Comparison of ENCODE assay signal across 8 mouse cellular contexts in the genomic region with DNA sequence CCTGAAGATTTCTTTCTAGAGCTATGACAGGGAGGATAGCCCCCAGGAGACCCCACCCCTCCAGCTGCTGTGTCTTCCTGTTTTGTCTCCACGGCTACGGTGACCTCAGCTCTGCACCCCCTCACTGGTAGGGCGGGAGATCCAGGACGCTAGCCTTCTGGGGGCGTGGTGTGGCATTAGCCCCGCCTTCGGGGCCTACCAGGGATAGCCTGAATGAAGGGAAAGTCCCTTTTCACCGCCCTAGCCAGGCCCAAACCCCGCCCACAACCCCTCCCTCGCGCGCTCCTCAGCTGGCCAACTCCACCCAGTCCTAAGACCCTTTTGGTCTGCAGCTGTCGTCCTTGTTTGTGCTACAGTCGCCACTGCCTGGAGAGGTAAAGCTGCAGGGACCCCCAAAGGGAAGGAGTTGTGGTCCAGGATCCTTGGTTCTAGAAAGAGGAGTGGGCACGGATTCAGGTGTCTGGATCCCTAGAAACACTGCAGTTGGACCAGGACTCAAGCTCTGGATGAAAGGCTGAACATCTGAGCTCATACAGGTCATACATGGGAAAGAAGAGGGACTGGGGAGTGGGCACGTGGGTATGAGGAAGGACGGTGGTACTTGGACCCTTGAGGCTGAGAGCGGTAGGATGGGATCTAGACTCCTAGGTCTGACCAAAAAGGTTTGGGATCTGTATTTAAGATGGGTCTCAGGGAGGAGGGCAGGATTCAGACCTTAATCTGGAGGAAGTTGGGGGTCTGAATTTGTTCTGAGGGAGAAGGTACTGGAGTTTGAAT. TPM values are rescaled to one million over a fixed set of nuclear protein-coding genes. Genes with fewer than 3 reads are reported as not detected.
DNase-seq lines count a peak whose midpoint lies in the region; ATAC-seq and TF ChIP-seq lines count a peak whose summit lies in the region.

No protein-coding gene starts in this region.

- H3K4me1 ChIP-seq in cortical plate, adult 2 months (ENCODE audit: control insufficient read depth, insufficient read depth, low read length), result peaks cover 3% of the 10 kb centered on the region; the same call in 1 of the 2 replicates
- H3K4me1 ChIP-seq in intestine, embryonic 14.5 days (replicated peaks; ENCODE audit: control insufficient read depth, insufficient read depth, low read length), result peaks cover 23% of the 10 kb centered on the region

- DNase-seq in adrenal gland, adult (ENCODE audit: inconsistent age in 2 of 2, low spot score in 1 of 2), result peak; percentile 98 to 99
- peak; percentile 97 for DNase-seq in gastrocnemius, postnatal 25 days
- DNase-seq in intestine, embryonic 14.5 days (ENCODE audit: low spot score), result peak; percentile 98
- DNase-seq in left cerebral cortex, postnatal 14 days (ENCODE audit: low spot score in 2 of 2), result peak; percentile 87 to 92
- peak; percentile 85 for DNase-seq in right cerebral cortex, postnatal 14 days
- DNase-seq in urinary bladder, postnatal 36 days (ENCODE audit: low spot score in 2 of 2), result peak; percentile 91 to 96

- peak overlapping the region; percentile 72 for H3K9ac ChIP-seq in intestine, embryonic 14.5 days (ENCODE audit: low read length)

- peaks cover 13% of the 10 kb centered on the region; the same call in 1 of the 2 replicates for H3K36me3 ChIP-seq in intestine, embryonic 14.5 days (ENCODE audit: control insufficient read depth, insufficient read depth, low read length)

- intact Hi-C loops in left cerebral cortex, postnatal 14 days (cut with DNase I), result no loop called here

- TF ChIP-seq CTCF in cortical plate, adult 2 months (IDR thresholded peaks at IDR 0.05; ENCODE audit: extremely low read depth, insufficient read depth, low read length), result no peak

- H3K9me3 ChIP-seq in intestine, embryonic 14.5 days (ENCODE audit: control insufficient read depth, low read length), result no peaks in the 10 kb centered on the region

- H3K4me2 ChIP-seq in intestine, embryonic 14.5 days (ENCODE audit: low read length), result peak overlapping the region; percentile 75

- H3K27ac ChIP-seq in cortical plate, adult 2 months (ENCODE audit: insufficient read depth, low read length), result peak overlapping the region; percentile 86
- peak overlapping the region; percentile 98 for H3K27ac ChIP-seq in intestine, embryonic 14.5 days (ENCODE audit: low read depth)

- TF ChIP-seq POLR2A in cortical plate, adult 2 months (IDR thresholded peaks at IDR 0.05; ENCODE audit: extremely low read depth, insufficient read depth, low read length), result peak; percentile 33; the same call in 1 of the 2 replicates

- peak overlapping the region; percentile 74 for H3K4me3 ChIP-seq in cortical plate, adult 2 months (ENCODE audit: insufficient read depth, low read length)
- peak overlapping the region; percentile 57 for H3K4me3 ChIP-seq in intestine, embryonic 14.5 days (ENCODE audit: low read depth, low read length)

- 2% methylated on average over 18 of the region's 18 CpGs for WGBS in intestine, embryonic 14.5 days

- H3K27me3 ChIP-seq in intestine, embryonic 14.5 days (replicated peaks; ENCODE audit: control insufficient read depth, insufficient read depth, low read length), result no peaks in the 10 kb centered on the region

- ATAC-seq in intestine, embryonic 14.5 days (replicated peaks; ENCODE audit: low FRiP score, low TSS enrichment, low read depth), result peak; percentile 79
- peak; percentile 88 for ATAC-seq in megakaryocyte-erythroid progenitor cell, adult 5-6 weeks (replicated peaks; ENCODE audit: low FRiP score, low TSS enrichment, poor library complexity, severe bottlenecking)

RNA-seq across cellular contexts. Expression of a gene that starts 1.5 kb away (rescaled TPM):
- 148 and 167 TPM in 2 replicates for polyA plus RNA-seq in cortical plate, adult 2 months (2012; rRNA removed)
- 1 to 10 TPM; 1.3 TPM for total RNA-seq in gastrocnemius, postnatal 25 days (2021)
- 0.36 and 0.70 TPM in 2 replicates for polyA plus RNA-seq in intestine, embryonic 14.5 days (2014; fragmentation: Nextera tagmentation; extraction: Ambion mirVana)
- 100 to 1,000 TPM; 352 to 363 TPM for total RNA-seq in left cerebral cortex, postnatal 14 days (2021)
- total RNA-seq in megakaryocyte-erythroid progenitor cell, adult 5-6 weeks (2014; fragmentation: Nextera tagmentation), result not detected in 2 replicates
- not detected in 2 replicates for total RNA-seq in megakaryocyte-erythroid progenitor cell, adult 5-6 weeks (2017)

RNA-seq across cellular contexts. Expression of a gene that starts 1.6 kb away (rescaled TPM):
- 70.8 and 76.1 TPM in 2 replicates for polyA plus RNA-seq in cortical plate, adult 2 months (2012; rRNA removed)
- total RNA-seq in gastrocnemius, postnatal 25 days (2021), result 10 to 100 TPM; 31.7 to 45.4 TPM
- 182 and 192 TPM in 2 replicates for polyA plus RNA-seq in intestine, embryonic 14.5 days (2014; fragmentation: Nextera tagmentation; extraction: Ambion mirVana)
- total RNA-seq in left cerebral cortex, postnatal 14 days (2021), result 100 to 1,000 TPM in 1 of 2 experiments, 10 to 100 TPM in 1; 97.5 to 101 TPM
- 1.2 TPM in 1 of 2 replicates, not detected in the other for total RNA-seq in megakaryocyte-erythroid progenitor cell, adult 5-6 weeks (2014; fragmentation: Nextera tagmentation)
- 0.61 and 2.4 TPM in 2 replicates for total RNA-seq in megakaryocyte-erythroid progenitor cell, adult 5-6 weeks (2017)

RNA-seq across cellular contexts. Expression of a gene that starts 40.9 kb away (rescaled TPM):
- 0.04 TPM in 1 of 2 replicates, not detected in the other for polyA plus RNA-seq in cortical plate, adult 2 months (2012; rRNA removed)
- not detected for total RNA-seq in gastrocnemius, postnatal 25 days (2021)
- polyA plus RNA-seq in intestine, embryonic 14.5 days (2014; fragmentation: Nextera tagmentation; extraction: Ambion mirVana), result 0.07 TPM in 1 of 2 replicates, not detected in the other
- under 1 TPM; 0.08 to 0.13 TPM for total RNA-seq in left cerebral cortex, postnatal 14 days (2021)
- total RNA-seq in megakaryocyte-erythroid progenitor cell, adult 5-6 weeks (2014; fragmentation: Nextera tagmentation), result not detected in 2 replicates
- total RNA-seq in megakaryocyte-erythroid progenitor cell, adult 5-6 weeks (2017), result not detected in 2 replicates

RNA-seq across cellular contexts. Expression of a gene that starts 42.3 kb away (rescaled TPM):
- 207 and 214 TPM in 2 replicates for polyA plus RNA-seq in cortical plate, adult 2 months (2012; rRNA removed)
- 1 to 10 TPM; 6.7 to 7.7 TPM for total RNA-seq in gastrocnemius, postnatal 25 days (2021)
- 1.9 and 2.7 TPM in 2 replicates for polyA plus RNA-seq in intestine, embryonic 14.5 days (2014; fragmentation: Nextera tagmentation; extraction: Ambion mirVana)
- total RNA-seq in left cerebral cortex, postnatal 14 days (2021), result 100 to 1,000 TPM; 149 to 171 TPM
- total RNA-seq in megakaryocyte-erythroid progenitor cell, adult 5-6 weeks (2014; fragmentation: Nextera tagmentation), result not detected in 2 replicates
- total RNA-seq in megakaryocyte-erythroid progenitor cell, adult 5-6 weeks (2017), result not detected in 2 replicates

Comparison
In these comparisons a context has a peak if more than half of its experiments do, and no peak if none do; other contexts are left out.
1. Peak in every context shown above with its lines: DNase-seq, ATAC-seq, H3K4me3 ChIP-seq and H3K27ac ChIP-seq.
2. RNA of a gene that starts 1.5 kb away (total RNA-seq): 352 to 363 TPM in left cerebral cortex, postnatal 14 days; 1.3 TPM in gastrocnemius, postnatal 25 days and not detected in megakaryocyte-erythroid progenitor cell, adult 5-6 weeks; every median in the first group is over 100 times any median in the second.
3. RNA of a gene that starts 1.6 kb away (total RNA-seq): 97.5 to 101 TPM in left cerebral cortex, postnatal 14 days and 31.7 to 45.4 TPM in gastrocnemius, postnatal 25 days; 0.61 to 2.4 TPM in megakaryocyte-erythroid progenitor cell, adult 5-6 weeks; every median in the first group is over 4 times any median in the second.